Mouse (Mus musculus): ENCODE measurements around the gene Cant1. TPM values are rescaled to one million over a fixed set of nuclear protein-coding genes. Genes with fewer than 3 reads are reported as not detected.

The Cant1 gene
- polyA plus RNA-seq, 1 experiment, result 1.5 TPM

DNA sequence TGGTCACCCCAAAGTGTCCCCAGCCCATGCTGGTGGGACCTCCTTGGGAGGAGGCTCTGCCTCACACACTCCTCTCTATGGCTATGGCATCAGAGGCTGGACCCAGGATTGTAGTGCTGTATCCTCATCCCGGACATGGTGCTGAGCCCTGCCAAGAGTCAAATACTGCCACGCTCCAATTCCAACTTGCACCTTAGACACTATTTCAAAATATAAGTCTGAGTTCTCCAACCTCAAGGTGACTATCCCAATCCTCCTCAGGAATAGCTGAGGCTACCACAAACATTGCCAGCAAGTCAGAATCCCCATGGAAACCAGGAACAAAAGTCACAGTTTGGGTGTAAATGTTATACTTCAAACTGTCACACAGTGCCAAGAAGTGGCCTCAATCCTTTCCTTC, 6.3 kb downstream of the Cant1 start:
- no peaks in the 10 kb centered on the region for H3K9me3 ChIP-seq (ENCODE audit: control insufficient read depth, low read length)
- peaks cover 84% of the 10 kb centered on the region for H3K36me3 ChIP-seq (ENCODE audit: control insufficient read depth)
- H3K27me3 ChIP-seq (ENCODE audit: control insufficient read depth), result no peaks in the 10 kb centered on the region
- no peak overlapping the region for H3K4me3 ChIP-seq (replicated peaks)
- peaks cover 14% of the 10 kb centered on the region for H3K4me1 ChIP-seq (ENCODE audit: control insufficient read depth)
- TF ChIP-seq GATA1 (IDR thresholded peaks at IDR 0.05; ENCODE audit: low read length) (no peak), TAL1 (IDR thresholded peaks at IDR 0.05; ENCODE audit: low read length) (no peak)

DNA sequence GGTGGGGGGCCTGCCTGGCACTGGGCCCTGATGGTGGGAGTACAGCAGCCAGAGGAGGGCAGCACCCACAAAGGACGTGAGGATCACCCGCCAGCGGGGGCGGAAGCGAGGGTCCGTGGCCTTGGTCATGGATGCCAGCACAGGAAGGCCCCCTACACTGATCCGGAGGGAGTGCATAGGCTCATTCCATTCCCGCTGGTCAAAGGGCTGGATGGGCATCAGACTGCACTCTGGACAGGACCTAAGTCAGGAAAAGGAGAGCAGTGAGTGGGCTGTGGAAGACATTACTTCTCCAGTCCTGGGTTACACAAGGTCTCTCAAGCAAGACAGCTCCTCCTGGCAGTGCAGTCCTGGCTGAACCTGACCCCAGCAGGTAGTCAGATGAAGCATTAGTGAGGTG, 7.6 kb downstream of the Cant1 start:
- Histone ChIP-seq H3K9me3 (ENCODE audit: control insufficient read depth, low read length) (no peaks in the 10 kb centered on the region), H3K4me3 (replicated peaks) (no peak overlapping the region), H3K4me1 (ENCODE audit: control insufficient read depth) (peaks cover 5% of the 10 kb centered on the region), H3K27me3 (ENCODE audit: control insufficient read depth) (no peaks in the 10 kb centered on the region), H3K36me3 (ENCODE audit: control insufficient read depth) (peaks cover 90% of the 10 kb centered on the region)
- TF ChIP-seq GATA1 (IDR thresholded peaks at IDR 0.05; ENCODE audit: low read length) (no peak), TAL1 (IDR thresholded peaks at IDR 0.05; ENCODE audit: low read length) (no peak)

- TF ChIP-seq GATA1 (IDR thresholded peaks at IDR 0.05; ENCODE audit: low read length) (no peak), TAL1 (IDR thresholded peaks at IDR 0.05; ENCODE audit: low read length) (no peak)
- no peaks in the 10 kb centered on the region for H3K4me1 ChIP-seq (ENCODE audit: control insufficient read depth)
- no peak overlapping the region for H3K4me3 ChIP-seq (replicated peaks)
- H3K27me3 ChIP-seq (ENCODE audit: control insufficient read depth), result no peaks in the 10 kb centered on the region
- peaks cover 88% of the 10 kb centered on the region for H3K36me3 ChIP-seq (ENCODE audit: control insufficient read depth)
- H3K9me3 ChIP-seq (ENCODE audit: control insufficient read depth, low read length), result no peaks in the 10 kb centered on the region
Measured at GRCm38 (mm10) chr11:118410479-118410878, 8.4 kb downstream of the Cant1 start.

GRCm38 (mm10) chr11:118410073-118410444, 8.8 kb downstream of the Cant1 start:
- TF ChIP-seq GATA1 (IDR thresholded peaks at IDR 0.05; ENCODE audit: low read length) (no peak), TAL1 (IDR thresholded peaks at IDR 0.05; ENCODE audit: low read length) (no peak)
- H3K9me3 ChIP-seq (ENCODE audit: control insufficient read depth, low read length), result no peaks in the 10 kb centered on the region
- H3K36me3 ChIP-seq (ENCODE audit: control insufficient read depth), result peaks cover 84% of the 10 kb centered on the region
- H3K4me1 ChIP-seq (ENCODE audit: control insufficient read depth), result no peaks in the 10 kb centered on the region
- no peak overlapping the region for H3K4me3 ChIP-seq (replicated peaks)
- H3K27me3 ChIP-seq (ENCODE audit: control insufficient read depth), result no peaks in the 10 kb centered on the region

DNA sequence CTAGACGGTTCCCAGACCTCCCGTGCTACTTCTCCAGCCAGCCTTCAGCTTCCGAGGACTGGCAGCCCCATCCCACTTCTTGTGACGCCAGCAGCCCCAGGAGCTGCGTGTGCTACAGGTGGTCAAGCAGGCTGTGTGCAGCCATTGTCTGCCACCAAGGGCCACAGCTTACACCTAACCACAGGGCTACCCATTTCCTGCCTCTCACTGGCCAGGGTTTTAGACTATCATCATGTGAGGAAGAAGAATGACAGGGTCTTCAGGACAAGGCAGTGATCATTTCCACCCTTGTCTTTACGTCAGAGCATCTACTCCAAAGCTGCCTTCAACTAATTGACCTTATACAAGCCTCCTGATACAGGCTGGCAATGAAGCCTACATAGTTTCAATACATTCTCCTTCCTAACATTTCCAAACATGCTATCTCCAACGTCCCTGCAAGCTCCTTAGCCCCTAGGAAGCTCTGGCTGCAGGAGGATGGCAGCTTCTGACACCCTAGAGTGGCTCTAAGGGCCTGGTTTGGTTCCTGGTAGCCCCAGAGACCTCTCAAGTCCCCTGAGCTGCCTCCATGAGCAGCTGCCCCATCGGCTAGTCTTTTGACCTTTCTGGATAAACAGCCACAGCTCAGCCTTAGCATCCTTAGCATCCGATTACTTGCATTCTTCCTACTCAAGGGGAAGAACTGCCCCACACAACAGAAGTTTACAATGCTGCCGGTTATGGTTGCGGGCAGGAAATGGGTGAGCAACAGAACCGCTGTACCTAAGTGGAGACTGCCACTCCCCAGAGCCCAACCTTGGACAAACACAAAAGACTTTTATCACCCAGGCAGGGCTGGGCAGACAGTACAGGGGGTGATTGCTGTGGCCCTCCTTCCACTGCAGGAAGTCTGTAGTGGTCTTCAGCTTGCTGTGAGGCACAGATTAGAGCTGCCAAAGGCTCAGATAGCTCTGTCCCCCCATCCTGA, 9.5 kb downstream of the Cant1 start:
- Histone ChIP-seq H3K9me3 (ENCODE audit: control insufficient read depth, low read length) (no peaks in the 10 kb centered on the region), H3K36me3 (ENCODE audit: control insufficient read depth) (peaks cover 79% of the 10 kb centered on the region), H3K4me3 (replicated peaks) (no peak overlapping the region), H3K27me3 (ENCODE audit: control insufficient read depth) (no peaks in the 10 kb centered on the region), H3K4me1 (ENCODE audit: control insufficient read depth) (no peaks in the 10 kb centered on the region)
- no peak for TF ChIP-seq GATA1 (IDR thresholded peaks at IDR 0.05; ENCODE audit: low read length)
- TF ChIP-seq TAL1 (IDR thresholded peaks at IDR 0.05; ENCODE audit: low read length), result no peak

DNA sequence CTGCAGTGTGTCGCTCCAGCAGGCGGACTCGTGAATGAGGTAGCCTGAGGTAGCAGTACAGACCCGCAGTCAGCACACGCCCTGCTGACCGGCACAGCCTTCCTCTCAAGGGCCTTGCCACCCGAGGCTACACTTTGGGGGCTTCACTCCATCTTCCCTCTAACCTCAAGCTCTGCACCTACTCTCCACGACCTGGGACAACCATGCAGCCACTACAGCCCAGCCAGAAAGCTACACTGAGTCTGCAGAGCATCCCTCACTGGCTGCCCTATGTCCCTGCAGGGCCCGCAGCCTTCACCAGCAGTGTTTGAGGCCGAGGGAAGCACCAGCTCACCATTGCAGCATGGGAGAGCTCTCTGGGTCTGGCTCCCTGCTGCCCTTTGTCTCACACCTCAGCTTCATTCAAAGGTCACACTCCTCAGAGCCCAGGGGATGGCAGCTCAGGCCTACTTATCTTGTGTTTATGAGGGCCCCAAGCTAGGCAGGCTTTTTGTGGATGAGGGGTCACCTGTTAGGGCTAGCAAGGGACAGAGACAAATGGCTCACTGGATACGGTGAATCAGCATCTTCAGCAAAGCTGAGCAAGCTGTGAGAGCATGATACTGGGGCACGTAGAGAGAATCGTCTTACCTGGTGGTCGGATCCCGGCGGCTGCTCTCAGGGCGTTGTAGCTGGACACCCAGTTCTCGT, 10.7 kb downstream of the Cant1 start:
- H3K9me3 ChIP-seq (ENCODE audit: control insufficient read depth, low read length), result no peaks in the 10 kb centered on the region
- no peaks in the 10 kb centered on the region for H3K4me1 ChIP-seq (ENCODE audit: control insufficient read depth)
- H3K27me3 ChIP-seq (ENCODE audit: control insufficient read depth), result no peaks in the 10 kb centered on the region
- H3K36me3 ChIP-seq (ENCODE audit: control insufficient read depth), result peaks cover 69% of the 10 kb centered on the region
- TF ChIP-seq TAL1 (IDR thresholded peaks at IDR 0.05; ENCODE audit: low read length) (no peak), GATA1 (IDR thresholded peaks at IDR 0.05; ENCODE audit: low read length) (no peak)
- H3K4me3 ChIP-seq (replicated peaks), result no peak overlapping the region

- peaks cover 68% of the 10 kb centered on the region for H3K36me3 ChIP-seq (ENCODE audit: control insufficient read depth)
- no peaks in the 10 kb centered on the region for H3K4me1 ChIP-seq (ENCODE audit: control insufficient read depth)
Measured at GRCm38 (mm10) chr11:118407318-118407910, 11.5 kb downstream of the Cant1 start.

DNA sequence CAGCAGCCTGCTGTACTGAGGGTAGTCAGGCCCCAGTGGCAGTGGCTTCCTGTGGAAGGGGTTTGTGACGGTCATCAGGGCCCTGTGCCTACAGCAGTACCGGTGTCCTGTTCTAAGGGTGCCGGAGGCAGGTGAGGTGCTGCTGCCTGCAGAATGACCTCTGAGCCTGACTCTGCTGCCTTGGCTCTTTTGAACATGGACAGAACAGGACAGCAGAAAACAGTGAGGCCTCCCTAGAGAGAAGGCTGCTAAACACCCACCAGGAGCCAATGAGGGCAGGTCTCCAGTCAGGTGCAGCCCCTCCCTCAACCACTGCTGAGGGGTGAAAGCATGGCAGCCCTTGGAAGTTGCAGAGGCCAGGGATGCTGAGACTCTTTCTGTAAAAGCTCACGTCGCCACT, 12.4 kb downstream of the Cant1 start:
- Histone ChIP-seq H3K27me3 (ENCODE audit: control insufficient read depth) (no peaks in the 10 kb centered on the region), H3K36me3 (ENCODE audit: control insufficient read depth) (peaks cover 59% of the 10 kb centered on the region), H3K9me3 (ENCODE audit: control insufficient read depth, low read length) (no peaks in the 10 kb centered on the region), H3K4me3 (replicated peaks) (no peak overlapping the region), H3K4me1 (ENCODE audit: control insufficient read depth) (no peaks in the 10 kb centered on the region; the same call in 1 of the 2 replicates)
- TF ChIP-seq GATA1 (IDR thresholded peaks at IDR 0.05; ENCODE audit: low read length), result no peak
- no peak for TF ChIP-seq TAL1 (IDR thresholded peaks at IDR 0.05; ENCODE audit: low read length)

More at GRCm38 (mm10) chr11:118407318-118407910, 11.5 kb downstream of the Cant1 start:
- H3K27me3 ChIP-seq (ENCODE audit: control insufficient read depth), result no peaks in the 10 kb centered on the region
- H3K9me3 ChIP-seq (ENCODE audit: control insufficient read depth, low read length), result no peaks in the 10 kb centered on the region
- TF ChIP-seq GATA1 (IDR thresholded peaks at IDR 0.05; ENCODE audit: low read length) (no peak), TAL1 (IDR thresholded peaks at IDR 0.05; ENCODE audit: low read length) (no peak)
- no peak overlapping the region for H3K4me3 ChIP-seq (replicated peaks)

DNA sequence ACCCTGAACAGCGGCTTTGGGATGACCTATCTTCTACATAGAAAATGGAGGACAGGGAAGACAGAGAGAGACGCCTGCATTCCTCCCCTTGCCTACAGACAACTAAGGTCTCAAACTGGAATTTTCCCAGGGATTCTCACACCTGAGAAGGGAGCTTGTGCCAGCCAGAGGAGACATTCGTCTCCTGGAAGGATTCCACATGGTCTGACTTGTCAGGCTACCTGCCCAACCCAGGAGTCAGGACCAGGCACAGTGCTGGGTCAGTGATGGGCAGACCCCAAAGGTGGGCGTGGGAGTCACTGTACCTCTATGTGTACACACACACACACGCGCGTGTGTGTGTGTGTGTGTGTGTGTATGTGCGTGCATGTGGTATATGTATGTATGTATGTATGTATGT, 13.6 kb downstream of the Cant1 start:
- H3K36me3 ChIP-seq (ENCODE audit: control insufficient read depth), result peaks cover 47% of the 10 kb centered on the region
- no peaks in the 10 kb centered on the region for H3K9me3 ChIP-seq (ENCODE audit: control insufficient read depth, low read length)
- H3K4me1 ChIP-seq (ENCODE audit: control insufficient read depth), result peaks cover 10% of the 10 kb centered on the region
- no peak overlapping the region for H3K4me3 ChIP-seq (replicated peaks)
- TF ChIP-seq GATA1 (IDR thresholded peaks at IDR 0.05; ENCODE audit: low read length), result no peak
- TF ChIP-seq TAL1 (IDR thresholded peaks at IDR 0.05; ENCODE audit: low read length), result no peak
- no peaks in the 10 kb centered on the region for H3K27me3 ChIP-seq (ENCODE audit: control insufficient read depth)
